Mouse (Mus musculus): ENCODE results near the gene Cadps2.

The Cadps2 gene

GRCm38 (mm10) chr6:23353480-23353879 is 485.7 kb downstream of the Cadps2 start:
- no peak for DNase-seq

DNA sequence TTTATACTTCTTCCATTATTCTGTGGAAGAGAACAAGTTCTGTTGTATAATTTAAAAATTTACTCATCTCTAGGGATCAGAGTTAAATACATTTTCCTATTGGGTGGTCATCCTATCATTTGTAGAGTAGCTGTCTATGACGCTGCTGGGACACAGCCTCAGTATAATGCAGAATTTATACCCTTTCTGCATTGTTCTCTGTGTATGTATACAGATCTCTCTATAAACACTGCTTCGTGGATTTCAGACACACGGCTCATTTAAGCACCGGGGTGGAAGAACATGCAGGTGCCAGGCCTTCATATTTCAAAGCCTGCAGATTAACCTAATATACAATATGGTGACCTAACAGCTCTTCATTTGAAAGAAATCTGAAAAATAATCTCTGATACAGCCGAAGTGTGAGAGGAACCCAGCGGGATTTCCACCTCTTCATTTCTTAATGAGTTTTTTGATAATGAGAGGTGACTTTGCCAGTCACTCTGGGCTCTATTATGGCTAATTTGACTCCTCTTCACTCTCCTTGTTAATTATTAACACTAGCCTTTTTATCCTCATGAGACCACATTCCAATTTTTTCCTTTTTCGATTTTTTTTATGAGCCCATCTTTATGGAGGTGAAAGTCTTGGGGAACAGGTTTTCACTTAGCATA is 501.7 kb downstream of the Cadps2 start:
- DNase-seq = no peak

- DNase-seq = no peak
Observed at GRCm38 (mm10) chr6:23314945-23315344, 524.3 kb downstream of the Cadps2 start.

GRCm38 (mm10) chr6:23314291-23314690 is 524.9 kb downstream of the Cadps2 start:
- DNase-seq = no peak

DNA sequence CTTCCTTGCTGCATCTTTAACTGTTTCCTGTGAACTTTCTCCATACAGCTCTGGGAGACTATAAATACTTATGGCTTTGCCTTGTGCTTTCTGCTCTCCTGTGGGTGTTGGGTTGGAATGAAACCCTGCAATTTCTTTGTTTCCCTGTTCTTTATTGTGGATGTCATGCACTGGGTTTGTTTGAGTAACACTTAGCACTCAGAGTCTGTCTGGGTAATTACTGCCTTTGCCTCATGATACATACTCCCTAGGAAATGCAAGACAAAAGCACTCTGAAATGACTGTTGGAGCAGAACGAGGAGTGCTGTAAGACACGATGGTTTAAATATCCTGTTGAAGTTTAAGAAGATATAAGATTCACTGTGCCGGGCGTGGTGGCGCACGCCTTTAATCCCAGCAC is 533.2 kb downstream of the Cadps2 start:
- DNase-seq = no peak

DNA sequence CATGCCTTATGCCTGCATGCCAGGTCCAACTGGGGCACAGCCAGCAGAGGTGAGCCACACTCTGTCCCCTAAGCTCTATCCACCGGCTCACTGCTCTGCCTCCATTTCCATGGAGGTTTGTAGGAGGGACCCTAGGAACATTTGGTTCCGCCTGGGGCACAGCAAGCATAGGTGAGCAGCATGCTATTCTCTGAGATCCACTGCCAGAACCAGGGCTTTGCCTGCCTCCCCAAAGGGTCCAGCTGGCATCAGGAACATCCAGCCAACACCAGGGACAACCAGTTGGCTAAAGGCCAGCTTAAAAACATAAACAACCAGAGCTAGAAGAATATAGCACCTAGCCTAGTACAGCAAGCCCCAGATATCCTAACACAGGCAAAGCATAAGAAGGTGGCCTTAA is 540.6 kb downstream of the Cadps2 start:
- DNase-seq = no peak

- no peak for DNase-seq
Observed at GRCm38 (mm10) chr6:23294685-23295084, 544.5 kb downstream of the Cadps2 start.

- DNase-seq = no peak
Observed at GRCm38 (mm10) chr6:23288752-23289151, 550.5 kb downstream of the Cadps2 start.

DNA sequence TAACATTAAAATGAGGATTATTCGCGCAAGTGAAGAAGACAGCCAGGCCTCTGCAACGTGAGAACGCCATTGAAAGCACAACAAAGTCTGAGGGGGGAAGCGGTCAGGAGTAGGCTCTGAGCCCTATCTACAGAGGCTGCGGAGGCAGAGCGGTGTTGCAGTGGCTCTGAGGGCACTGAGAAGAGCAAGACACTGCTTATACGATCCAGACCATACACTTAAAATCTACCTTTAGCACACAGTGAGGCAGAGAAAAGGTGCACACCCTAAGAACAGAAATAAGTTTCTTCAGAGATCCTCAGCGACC is 557.8 kb downstream of the Cadps2 start:
- no peak for DNase-seq

- no peak for DNase-seq
Observed at GRCm38 (mm10) chr6:23280811-23281513, 558.3 kb downstream of the Cadps2 start.

DNA sequence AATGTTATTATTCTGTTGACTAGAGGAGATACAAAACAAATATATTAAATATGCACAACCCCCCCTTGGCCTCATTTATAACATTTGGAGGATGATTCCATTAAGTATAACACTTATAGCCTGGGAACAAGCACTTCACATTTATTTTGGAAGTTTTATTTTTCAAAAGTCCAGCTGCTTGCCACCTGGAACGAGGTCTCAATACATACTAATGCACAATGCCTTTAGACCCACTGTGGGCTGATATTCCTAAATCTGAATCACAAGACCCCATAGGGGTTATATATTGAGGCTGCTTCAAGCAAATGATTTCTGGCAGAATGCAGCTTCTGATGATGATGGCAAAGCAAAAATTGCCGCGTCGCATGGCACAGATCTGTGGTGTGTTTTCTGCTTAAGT is 565.7 kb downstream of the Cadps2 start:
- no peak for DNase-seq

DNA sequence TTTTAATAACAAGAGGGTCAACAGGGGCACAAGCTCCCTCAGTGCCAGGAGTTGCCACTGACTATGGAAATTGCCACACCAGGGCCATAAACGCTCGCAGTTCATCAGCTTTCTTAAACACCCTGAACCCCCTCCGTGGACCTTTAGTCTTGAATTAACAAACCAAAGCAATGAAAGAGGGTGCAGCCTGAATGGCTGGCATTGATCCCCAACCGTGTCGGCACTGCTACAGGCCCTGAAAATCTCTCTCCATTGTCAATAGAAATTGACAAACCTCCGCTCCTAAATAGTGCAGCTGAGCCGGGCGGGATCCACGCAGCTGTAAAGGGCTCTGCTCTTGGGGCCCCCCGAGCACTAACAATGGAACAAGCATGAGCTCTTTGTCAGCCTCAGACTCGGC is 566.2 kb downstream of the Cadps2 start:
- no peak for DNase-seq

DNA sequence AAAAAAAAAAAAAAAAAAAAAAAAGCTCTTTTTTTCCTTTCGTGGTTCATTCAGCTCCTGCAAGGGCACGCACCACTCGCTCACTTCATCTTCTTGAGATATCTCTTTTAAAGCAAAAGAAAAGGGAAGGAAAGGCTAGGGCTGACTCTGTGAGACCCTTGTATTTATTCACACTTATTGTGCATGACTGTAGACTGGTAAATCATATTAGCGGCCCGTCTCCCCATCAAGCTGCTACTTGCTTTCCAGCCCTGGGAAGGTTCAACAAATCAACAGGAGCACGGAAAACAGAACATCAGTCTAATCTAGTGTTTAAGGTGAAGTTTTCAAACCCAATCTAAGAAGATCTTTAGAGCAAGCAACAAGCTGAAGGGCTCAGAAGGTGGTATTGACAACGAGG is 566.7 kb downstream of the Cadps2 start:
- no peak for DNase-seq

GRCm38 (mm10) chr6:23260738-23261050 is 578.5 kb downstream of the Cadps2 start:
- no peak for DNase-seq

DNA sequence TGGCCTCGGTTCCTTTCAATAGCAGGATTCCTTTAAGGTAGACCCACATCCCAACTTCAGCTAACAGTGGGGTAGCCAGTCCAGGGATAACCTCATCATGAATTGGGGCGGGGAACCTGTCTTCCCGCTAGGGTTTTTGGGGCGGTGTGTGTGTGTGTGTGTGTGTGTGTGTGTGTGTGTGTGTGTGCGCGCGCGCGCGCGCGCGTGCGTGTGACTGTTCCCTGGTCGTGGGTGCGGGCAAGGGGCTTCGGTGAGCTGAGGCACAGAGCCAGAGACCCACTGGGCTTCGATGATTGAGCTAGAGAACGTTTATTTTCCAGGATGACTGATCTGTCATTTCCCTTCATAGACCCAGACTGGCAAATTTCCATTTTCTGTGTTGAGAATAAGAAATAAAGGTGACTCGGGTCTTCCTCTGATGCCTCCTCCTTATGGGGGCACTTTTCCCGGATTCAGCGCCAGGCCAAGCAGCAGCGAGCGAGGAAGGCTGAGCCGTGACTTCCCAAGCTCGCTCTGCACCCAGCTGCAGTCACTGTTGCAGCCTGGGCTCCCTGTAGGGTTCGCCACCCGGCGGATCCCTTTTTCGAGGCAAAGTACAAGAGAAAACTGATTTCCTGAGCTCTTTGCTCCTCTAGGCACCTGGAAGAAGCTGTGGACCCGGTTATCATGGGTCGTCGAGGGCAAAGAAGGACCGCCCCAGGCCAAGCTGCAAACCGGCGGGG is 579.0 kb downstream of the Cadps2 start:
- DNase-seq = no peak

DNA sequence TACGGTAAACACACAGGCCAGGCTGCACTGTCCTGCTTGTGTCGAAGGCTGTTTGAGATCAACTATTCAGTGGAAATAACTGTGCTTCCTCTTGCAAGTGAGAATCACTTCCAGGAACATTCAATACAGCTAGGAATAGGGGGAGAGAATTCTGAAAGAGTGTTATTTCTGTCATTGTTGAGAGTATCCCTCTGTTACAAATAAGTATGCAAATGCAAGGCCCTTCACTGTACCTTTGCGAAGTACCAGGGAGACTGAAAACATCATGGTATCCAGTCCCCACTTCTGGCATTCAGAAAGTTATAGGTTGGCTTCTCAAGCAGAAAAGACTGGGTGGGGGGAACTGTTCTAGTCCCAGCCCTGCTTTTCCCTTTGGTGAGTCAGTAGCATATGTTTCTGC is 581.2 kb downstream of the Cadps2 start:
- no peak for DNase-seq

DNA sequence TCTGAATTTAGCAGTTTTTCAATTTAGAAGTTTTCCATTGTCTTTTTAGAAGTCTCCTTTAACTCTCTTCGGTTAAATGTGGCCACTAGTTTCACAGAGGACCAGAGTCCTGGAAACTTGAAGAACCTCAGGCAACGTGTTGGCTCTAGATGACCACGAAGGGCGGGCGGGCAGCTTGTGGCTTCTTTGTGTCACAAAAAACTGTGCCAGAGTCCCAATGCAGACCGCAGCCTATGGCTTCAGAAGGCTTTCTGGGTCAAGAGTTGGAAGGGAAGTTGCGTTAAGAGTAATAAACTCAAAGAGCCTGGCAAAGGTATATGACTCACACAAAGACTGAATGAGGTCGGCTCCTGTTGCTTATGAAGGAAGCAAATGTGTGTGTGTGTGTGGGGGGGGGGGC is 584.1 kb downstream of the Cadps2 start:
- no peak for DNase-seq

DNA sequence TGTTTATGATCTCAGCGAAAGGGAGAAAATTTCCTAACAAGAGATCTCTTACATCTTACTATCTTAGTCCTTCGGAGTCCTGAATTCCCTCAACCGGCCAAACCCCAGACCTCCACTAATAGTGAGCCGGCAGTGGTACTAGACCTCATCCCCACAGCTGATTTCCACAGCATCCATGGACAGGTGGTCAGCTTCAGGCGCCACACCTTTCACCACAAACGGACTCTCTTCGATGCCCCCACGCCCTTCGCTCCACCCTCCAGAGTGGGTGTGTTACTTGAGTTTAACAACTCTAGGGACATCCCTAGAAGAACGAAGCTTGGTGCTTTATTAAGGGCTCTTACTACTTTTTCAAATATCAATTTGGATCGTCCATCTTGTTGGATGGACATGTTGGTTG is 584.6 kb downstream of the Cadps2 start:
- no peak for DNase-seq

DNA sequence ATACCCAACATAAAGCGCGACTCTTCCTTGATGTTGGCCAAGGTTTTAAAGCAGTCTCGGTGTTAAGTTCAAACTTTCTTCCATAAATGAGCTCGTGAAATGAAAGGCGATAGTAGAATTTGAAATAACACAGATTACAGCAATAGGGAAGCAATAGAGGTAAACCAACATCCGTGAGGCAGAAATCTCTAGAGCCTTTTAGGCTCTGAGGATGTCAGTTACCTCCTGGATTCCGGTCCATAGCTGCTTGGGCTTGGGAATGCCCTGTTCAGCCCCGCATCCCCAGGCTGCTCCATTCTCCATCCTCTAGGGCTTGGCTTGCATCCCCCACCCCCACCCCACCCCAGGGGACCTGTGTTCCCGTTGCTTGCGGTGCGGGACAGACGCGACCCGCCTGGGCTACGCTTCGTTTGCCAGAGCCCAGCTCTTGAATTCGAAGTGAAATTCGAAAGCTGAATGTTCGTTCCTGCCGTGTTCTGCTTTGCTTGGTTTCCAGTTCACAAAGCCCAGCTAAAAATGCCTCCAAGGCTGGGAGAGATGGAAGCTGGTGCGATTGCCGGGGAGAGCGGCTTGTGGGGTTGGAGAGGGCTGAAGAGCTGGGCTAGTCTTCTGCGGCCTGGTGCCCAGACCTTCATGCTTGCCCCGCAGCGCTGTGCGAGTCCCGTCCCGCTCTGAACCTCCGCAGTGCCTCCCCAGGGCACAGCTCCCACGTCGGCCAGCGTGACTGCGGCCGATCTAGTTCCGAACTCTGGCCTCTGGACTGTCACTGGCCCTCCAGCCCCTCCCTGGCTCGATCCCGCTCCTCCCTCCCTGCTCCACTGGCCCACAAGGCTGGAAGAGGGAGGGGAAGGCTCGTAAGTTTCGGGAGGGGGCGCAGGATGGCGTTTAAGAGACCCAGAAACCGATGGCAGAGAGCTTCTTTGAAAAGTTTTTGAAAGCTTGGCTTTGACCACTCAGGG is 585.6 kb downstream of the Cadps2 start:
- no peak for DNase-seq

GRCm38 (mm10) chr6:23252196-23253135 is 586.8 kb downstream of the Cadps2 start:
- no peak for DNase-seq

GRCm38 (mm10) chr6:23251431-23251830 is 587.8 kb downstream of the Cadps2 start:
- no peak for DNase-seq

GRCm38 (mm10) chr6:23250288-23250955 is 588.8 kb downstream of the Cadps2 start:
- DNase-seq = no peak
